Mouse (Mus musculus): ENCODE data around the gene Tnfaip3.

Gene Tnfaip3

DNA sequence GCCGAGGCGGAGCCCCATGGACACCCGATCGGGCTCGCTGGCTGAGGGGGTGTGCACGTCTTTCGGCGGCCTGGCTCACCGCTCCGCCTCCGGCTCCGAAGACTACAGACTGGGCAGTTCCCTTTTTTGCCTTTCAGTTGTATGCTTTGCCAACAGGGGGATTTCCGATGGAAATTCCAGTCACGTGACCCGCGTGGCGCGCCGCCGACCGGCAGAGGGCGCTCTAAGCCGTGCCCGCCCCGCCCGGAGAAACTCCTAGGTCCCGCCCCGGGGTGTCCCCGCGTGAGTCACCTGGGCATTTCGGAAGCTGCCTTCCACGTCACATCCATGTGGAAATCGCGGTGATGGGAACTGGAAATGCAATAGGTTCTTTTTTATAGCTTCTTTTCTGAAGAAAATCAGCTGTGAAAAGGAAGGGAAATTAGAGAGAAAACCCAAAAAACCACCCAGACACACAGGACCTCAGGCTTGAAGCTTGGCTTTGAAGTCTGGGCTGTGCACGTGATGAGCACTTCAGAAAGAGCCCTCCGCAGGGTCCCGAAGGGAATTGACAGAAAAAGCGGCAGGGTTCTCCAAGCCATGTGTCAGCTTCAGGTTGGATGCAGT, at the start of gene Tnfaip3:
TSS of gene Tnfaip3 (minus strand) at position 401 of the 606 bp plus-strand sequence.
- CTCF ChIA-PET, result interaction anchor here (0.6 to 2.5 kb wide), 4 partner anchors 18 to 170 kb away, joined by 3 to 9 read pairs (median 6); no protein-coding TSS in a partner anchor

DNA sequence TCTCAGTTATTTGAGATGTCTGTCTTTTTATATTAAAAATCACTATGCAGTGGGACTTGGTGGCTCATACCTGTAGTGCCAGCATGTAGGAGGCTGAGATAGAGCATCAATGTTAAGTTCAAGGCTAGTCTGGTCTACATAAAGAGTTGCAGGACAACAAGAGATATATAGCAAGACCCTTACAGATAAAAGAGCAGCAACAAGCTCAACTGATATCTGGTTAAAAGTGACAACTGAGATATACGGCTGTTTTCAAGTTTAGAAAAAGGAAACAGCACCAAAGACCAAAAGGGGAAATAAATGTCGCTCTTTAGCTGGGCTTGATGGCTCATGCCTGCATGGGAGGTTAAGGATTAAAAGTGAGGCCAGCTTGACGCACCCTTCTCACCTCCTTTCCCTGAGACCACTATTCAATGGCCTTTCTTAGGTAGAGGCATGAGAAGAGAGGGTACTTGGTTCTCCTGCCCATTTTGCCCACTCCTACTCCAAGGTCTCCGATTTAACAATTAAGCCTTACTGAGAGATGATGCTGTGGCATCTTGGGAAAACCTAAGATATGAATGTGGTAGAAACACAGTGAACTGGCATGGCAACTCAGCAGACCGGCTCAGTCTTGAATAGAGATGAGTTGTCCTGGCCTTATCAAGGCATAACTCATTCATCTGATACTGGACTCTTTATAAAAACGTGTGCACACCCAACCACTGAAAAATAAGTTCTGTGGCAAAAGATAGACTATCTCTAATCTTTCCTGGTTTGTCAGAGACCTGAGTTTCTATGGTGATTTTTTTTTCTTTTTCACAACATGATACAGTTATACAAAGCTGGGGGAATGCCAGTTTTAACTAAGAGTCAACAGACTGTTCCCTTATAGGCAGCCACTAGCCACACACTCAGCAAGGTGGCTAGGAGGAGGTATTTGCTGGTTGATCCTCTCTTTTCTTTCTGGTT, 49.5 kb upstream of the Tnfaip3 start:
- CTCF ChIA-PET, result interaction anchor here (0.6 kb wide), 1 partner anchor 100 kb away, joined by 3 read pairs; no protein-coding TSS in a partner anchor

DNA sequence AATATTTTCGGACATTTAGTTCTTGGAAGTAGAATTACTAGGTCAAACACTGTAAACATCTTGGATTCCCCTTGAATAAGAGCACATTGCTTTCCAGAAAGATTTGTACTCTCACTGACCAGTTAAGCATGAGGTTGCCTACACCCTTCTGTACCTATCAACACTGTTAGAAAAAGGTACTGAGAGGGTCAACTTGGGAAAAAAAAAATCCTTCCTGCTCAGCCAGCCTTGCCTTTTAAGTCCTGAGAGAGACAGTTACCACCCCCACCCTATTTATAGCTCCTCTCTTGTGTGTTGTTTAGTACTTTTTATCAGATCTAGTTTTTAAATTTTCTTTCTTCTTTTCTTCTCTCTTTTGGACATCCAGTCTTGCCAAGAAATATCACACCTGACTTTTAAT, 48.2 kb upstream of the Tnfaip3 start:
- CTCF ChIA-PET, result interaction anchor here (0.6 to 0.7 kb wide), 2 partner anchors 21 to 305 kb away, joined by 3 to 9 read pairs; no protein-coding TSS in a partner anchor

DNA sequence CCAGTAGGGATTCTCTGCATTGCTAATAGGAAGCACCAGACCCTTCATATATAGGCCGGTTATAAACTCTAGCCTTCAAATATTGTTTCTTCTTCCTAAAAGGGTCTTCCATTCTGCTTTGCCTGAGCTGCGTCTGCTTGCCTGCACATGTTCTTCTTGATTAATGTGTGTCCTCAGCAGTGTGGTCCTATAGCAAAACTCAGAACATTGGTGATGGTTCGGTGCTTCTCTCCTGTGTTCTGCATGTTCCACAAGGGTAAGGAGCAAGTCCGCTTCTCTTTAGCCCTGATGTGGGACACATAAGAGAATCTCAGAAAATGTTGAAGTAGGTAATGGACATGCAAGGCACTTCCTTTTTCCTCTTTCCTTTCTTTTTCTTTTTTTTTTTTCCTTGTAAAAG, 47.8 kb upstream of the Tnfaip3 start:
- CTCF ChIA-PET, result interaction anchor here (0.6 kb wide), 1 partner anchor 31 kb away, joined by 3 read pairs; no protein-coding TSS in a partner anchor

DNA sequence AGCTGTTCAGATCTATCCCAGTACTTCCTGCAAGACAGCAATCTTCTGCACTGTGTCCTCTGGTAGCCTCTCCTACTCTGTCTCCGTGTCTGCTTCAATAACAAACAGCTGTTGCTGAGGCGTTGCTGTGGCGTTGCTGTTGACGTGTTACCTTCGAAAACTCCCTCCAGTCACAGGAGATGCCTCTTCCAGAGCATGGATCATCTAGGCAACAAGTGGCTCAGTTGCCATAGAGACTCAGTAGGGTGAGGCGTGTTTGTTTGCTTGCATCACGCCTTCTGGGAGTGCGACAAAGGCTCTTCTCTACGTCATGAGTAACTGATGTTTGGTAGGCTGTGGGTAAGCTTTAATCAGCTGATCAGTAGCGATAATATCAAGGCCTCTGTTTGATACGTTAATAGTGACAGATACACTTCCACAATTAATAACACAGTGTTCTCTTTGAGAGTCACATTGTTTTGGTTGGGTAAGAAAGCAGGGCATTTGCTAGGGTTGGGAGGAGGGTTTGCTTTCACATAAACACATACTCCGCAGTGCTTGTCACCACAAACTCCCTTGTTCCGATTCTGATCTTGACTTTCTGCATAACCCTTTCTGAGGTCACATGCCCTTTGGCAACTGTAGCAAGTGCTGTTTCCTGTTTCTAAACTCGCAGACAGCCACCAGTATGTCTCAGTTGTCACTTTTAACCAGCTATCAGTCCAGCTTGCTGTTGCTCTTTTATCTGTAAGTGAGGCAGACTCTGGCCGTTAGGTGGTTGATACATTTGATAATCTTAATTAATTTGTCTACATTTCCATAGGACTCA, 46.8 kb upstream of the Tnfaip3 start:
- CTCF ChIA-PET, result interaction anchor here (0.5 to 0.6 kb wide), 4 partner anchors 32 to 50 kb away, joined by 3 to 9 read pairs (median 4); no protein-coding TSS in a partner anchor

DNA sequence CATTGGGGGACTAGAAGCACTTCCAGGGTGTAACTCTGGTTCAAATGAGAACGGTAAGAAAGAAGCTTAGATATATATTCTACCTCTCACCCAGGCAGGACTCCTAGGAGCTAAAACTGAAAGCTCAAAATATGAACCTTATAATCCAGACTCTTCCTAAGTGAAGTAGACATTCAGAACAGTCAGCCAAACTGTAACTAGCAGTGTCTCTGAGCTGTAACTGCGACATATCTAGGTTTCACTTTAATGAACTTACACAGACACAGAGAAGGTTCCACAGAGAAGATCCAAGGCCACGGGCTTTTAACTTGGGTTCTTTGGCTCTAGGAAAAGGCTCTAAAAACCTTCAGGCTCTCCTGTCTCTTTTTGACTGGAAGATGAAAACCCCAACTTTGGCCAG, 45.7 kb upstream of the Tnfaip3 start:
- CTCF ChIA-PET, result interaction anchor here (0.5 to 1.2 kb wide), 2 partner anchors 18 to 1132 kb away, joined by 3 to 4 read pairs; no protein-coding TSS in a partner anchor

DNA sequence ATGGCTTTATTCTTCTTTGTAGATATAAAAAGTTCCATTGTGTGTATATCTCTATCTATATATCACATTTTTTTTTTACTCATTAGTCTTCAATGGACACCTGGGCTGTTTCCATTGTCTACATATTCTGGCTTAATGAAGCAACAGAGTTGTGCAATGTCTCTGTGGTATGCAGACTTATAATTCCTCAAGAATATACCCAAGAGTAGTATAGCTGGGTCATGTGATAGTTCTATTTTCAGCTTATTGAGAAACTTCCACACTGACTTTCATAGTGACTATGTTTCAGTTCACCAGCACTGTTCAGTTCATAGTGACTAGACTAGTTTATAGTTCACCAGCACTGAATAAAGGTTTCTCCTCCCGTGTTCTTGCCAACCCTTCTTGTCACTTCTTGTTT, 38.1 kb upstream of the Tnfaip3 start:
- CTCF ChIA-PET, result no interaction called here

DNA sequence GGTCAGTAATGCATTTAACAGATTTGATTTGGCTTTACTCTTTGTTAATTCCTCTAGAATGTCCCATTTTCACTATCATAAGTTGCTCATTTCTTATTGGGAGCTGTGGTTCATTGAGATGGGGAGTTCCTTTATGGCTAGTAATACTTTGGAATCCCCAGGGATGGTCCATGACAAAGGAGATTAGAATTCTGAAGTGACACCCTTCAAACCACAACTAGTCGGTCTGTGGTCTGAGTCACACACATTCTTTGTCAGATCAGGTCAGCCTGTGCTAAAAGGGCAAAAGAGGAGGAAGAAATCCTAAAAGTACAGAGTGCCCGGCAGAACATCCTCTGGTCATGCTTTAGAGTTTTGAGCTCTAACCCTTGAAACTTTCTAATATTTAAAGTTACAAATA, 30.5 kb upstream of the Tnfaip3 start:
- CTCF ChIA-PET, result no interaction called here

DNA sequence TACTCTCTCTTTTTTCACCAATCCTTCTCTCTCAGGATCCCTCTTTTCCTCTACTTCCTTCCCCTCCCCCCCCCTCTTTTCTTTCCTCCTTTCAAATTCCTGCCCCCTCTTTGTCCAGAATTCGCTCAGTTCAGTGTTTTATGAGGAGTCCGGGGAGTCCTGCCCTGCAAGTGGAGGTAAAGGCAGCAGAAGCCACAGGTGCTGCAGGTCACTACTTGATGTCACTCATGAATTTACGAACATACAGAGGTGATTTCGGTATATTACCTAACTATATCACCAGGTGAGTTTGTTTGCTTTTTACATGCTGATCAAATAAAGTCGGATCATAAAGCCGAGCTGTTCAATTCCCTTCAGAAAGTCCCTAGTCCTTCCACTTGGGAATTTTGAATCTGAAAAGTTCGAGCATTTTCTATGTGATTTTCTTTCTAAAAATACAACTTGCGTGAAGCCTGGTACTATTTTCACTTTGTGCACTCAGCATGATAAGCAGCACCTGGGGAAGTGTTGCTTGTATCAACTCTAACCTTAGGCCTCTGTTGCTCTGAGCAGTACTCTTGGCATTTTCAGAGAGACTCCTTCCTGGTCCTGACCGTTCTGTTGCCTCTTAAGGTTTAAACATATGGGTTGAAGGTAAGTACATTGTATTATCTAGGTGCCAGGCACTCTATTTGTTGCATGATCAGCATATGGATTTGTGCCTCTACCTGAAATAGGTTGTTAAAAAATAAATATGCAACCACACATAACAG, 29.5 kb upstream of the Tnfaip3 start:
- CTCF ChIA-PET, result no interaction called here

DNA sequence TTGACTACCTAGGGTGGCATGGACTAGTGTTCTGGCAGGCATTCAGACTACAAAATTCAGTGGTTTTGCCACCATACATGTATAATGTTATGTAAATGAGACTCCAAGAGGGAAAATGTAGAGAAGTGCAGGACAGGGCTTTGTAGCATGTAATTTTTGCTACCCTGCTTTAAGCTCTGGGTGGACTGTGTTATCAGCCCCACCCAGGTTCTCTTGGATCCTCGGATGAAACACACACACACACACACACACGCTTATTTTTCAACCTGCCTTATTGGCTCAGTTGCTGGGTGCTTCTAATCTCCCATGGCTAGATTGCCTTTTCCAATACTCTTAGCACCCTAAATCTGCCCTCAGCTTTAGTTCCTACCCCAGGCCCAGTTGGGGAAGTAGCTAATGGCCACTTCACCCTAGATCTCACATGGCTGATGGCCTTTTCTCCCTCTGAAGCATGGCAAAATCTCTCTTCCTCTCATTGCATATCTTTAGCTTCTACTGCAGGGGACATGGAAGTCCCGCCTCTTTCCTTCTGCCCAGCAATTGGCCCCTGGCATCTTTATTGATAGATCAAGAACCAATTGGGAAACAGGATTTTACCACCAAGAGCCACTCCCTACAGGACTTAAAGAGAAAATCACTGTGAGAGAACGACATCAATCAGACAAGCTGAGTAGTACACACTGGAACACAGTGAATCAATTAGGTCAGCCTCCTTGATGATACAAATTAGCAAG, 28.2 kb upstream of the Tnfaip3 start:
- CTCF ChIA-PET, result interaction anchor here (0.6 to 1.6 kb wide), 2 partner anchors 17 to 124 kb away, joined by 3 to 6 read pairs; no protein-coding TSS in a partner anchor

DNA sequence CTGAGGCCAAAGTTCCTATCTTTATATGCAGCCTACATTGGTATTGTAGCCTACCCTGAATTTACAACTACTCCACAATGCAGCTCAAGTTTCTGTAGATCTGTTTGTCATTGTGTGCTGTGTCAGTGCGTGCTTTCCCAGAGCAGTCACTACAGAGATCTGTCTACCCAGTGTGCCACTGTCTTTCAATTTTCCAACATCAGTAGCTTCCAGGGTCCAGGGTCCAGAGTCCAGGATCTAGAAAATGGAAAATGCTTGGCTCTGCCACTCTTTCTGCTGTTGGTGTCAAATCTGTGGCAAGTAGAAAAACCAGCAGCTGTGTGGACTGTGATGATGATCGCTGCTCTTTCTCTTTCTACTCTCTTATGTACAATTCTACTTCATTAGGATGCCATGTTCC, 24.7 kb upstream of the Tnfaip3 start:
- CTCF ChIA-PET, result no interaction called here

DNA sequence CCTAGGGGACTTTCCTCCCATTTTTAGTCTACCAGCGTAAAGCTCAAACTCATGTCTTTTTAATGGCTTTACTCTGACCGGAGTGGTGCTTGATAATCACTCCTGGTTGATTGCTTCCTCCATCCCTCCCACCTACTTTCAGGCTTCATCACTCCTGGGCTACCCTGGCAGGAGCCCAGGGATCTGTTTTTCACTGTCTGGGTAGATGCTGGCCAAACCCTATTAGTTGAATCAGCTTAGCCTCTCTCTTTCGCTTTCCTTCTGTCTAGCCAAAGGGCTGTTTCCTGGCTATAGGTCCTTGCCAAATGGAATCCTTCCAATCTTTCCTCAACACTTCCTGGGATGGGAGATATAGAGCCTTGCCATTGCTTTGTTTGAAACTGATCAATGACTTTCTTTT, 19.3 kb upstream of the Tnfaip3 start:
- CTCF ChIA-PET, result no interaction called here

DNA sequence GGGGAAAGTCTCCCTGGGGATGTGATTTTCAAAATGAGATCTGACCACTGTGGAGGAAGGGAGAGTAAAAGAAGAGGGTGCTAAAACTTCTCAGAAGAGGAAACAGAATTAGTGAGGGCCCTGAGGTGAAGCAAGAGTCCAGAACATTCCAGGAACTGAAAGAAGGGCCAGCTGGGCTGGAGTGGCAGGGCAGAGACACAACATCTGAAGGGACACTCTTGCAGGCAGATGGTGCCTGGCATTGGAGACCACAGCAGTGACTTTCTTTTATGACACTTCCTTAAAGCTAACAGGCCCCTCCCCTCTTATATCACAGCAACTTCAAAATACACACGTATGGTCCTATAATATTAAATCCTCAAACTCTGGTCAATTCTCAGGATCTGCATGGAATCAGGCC, 18.2 kb upstream of the Tnfaip3 start:
- CTCF ChIA-PET, result interaction anchor here (1.0 kb wide), 1 partner anchor 18 kb away, joined by 5 read pairs; no protein-coding TSS in a partner anchor

DNA sequence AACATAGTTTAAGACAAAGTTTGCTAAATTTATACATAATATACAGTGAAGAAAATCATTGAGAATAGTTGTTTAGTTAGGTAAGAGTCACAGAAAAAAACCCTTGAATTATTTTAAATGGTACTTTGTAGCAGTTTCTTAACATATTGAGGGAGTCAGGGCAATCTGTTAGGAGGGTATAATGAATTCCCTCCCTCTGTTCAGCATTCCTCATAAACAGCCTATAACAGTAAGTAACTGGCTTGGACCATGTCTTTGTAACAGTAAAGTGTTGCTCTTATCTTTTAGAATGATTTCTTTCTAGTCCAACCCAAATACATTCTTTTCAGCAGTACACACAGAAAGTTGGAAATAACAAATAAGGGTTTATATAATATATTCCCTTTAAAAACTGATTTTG, 16.4 kb upstream of the Tnfaip3 start:
- CTCF ChIA-PET, result no interaction called here

DNA sequence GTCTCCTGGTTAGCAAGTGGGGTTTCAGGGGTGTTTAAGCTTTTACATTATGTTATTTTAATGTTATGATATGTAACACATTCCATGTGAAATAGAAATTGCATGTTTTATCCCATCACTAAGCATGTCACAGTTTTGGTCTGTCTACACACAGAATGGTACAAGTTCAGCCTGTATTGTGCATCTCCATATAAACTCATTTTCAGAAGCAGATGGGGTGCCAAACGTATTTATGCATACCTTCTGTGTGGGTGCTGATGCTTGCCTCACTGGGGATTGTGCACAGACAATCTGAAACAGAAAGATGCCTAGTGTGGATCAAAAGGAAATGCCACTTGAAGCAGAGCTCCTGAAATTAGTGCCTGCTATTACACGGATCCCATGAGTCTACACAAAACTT, 15.2 kb upstream of the Tnfaip3 start:
- CTCF ChIA-PET, result no interaction called here

DNA sequence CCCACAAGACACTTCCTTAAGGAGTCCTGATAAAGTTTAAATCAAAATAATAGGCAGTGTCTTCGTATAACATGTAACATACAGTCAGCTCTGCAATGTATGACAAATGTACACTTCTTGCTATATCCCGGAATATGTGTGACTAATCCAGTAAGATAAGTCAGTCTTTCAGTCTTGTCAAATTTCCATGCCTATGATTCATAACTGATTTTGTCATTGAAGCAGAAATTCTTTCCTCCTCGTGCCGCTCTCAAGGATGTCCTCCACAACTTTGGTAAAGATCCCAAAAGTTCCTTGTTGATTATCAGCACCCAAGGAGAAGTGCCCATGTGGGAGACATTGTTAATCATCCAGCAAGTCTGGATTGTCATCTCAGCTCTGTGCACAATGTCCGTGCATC, 11.3 kb upstream of the Tnfaip3 start:
- CTCF ChIA-PET, result no interaction called here

DNA sequence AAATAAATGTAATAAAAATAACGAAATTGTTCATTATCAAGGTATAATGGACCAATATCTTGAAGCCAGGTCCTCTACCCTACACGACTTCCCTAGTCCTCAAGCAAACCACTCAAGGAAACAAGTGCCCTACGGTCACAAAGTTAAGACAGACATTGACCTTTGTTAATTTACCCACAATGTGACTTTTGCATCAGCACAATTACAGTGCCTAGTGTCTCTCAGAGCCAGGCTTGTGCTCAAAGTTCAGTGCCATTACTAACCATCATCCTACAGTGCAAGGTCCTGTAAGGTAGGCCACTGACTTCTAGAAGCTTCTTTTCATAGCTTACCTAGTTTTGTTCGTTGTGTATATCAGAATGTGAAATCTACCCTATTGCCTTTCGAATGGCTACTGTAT, 8.9 kb upstream of the Tnfaip3 start:
- CTCF ChIA-PET, result no interaction called here

DNA sequence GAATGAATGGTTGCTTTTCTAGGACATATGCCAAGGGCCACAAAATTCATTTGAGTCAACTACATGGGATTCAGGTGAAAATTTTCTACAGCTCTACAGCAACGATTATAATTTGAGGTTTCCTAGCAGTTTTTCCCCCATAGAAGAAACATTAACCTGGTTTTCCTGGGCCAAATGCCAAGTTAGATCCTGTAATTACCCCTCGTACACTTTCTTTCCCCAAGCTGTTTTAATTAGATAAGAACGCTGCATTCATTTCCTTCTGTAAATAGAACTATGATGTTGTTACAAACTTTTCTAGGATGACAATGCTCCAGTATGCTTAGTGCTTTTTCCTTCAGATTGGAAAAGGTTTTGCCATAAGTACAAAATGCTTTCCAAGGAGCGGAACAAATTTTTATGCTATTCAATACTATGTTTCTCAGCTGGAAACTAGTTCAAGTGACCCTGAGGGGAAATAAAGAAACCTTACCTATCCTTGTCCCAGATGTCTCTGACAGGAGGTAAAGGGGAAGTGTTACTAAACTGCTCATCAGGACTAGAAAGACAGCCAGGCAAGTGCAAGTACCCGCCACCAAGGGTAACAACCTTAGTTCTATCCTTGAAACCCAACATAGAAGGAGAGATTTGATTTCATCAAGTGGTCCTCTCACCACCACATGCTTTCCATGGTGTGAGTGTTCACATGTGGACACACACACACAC, 8.3 kb upstream of the Tnfaip3 start:
- CTCF ChIA-PET, result no interaction called here

DNA sequence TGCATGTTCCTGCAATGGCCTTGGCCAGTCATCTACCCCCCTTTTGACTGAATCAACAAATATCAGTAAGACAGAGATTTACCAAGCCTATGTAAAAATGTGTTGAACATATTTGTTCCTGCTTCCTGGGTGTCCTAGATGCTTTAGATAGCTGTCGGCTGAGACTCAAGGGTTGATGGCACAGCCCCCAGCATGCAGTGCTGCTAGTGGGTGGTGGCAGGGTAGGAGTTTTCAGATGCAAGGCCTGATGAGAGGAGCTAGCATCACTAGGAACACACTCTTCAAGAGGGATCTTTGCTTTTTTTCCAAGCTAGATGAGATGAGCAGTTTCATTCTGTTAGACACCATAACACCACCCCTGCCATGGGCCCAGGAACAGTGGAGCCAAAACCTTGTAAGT, 6.8 kb upstream of the Tnfaip3 start:
- CTCF ChIA-PET, result no interaction called here

Measured in spleen, embryonic (tissue).